Mouse (Mus musculus): ENCODE results near the gene Car5a. TPM values are rescaled to one million over a fixed set of nuclear protein-coding genes. Genes with fewer than 3 reads are reported as not detected.
A peak's percentile ranks its signal among the peaks of the same experiment; 100 is the strongest.

Car5a gene
- total and polyA plus RNA-seq, 3 experiments, result 0.16 to 0.68 (median 0.57) TPM

GRCm38 (mm10) chr8:121877828-121878480 is 66.8 kb downstream of the Car5a start:
- H3K4me1 ChIP-seq (ENCODE audit: insufficient read depth, low read depth, low read length), result peaks cover 28% of the 10 kb centered on the region
- no peak for ATAC-seq (ENCODE audit: extremely low read depth, insufficient number of reproducible peaks, low FRiP score, poor library complexity, severe bottlenecking)

GRCm38 (mm10) chr8:121877212-121877611 is 67.5 kb downstream of the Car5a start:
- no peak for DNase-seq (ENCODE audit: low spot score)
- Histone ChIP-seq H3K4me3 (ENCODE audit: low read depth, low read length) (no peak overlapping the region), H3K27me3 (ENCODE audit: insufficient read depth, low read length) (peaks cover 15% of the 10 kb centered on the region), H3K36me3 (replicated peaks) (peaks cover 49% of the 10 kb centered on the region), H3K9me3 (replicated peaks) (no peaks in the 10 kb centered on the region), H3K4me1 (ENCODE audit: insufficient read depth, low read depth, low read length) (peaks cover 35% of the 10 kb centered on the region)
- ATAC-seq (ENCODE audit: extremely low read depth, insufficient number of reproducible peaks, low FRiP score, poor library complexity, severe bottlenecking), result no peak
- TF ChIP-seq CTCF (IDR thresholded peaks at IDR 0.05; ENCODE audit: low read depth, low read length), result no peak
- TF ChIP-seq TAL1 (conservative IDR thresholded peaks at IDR 0.05; ENCODE audit: low read depth, low read length), result no peak
- no peak for TF ChIP-seq GATA2 (IDR thresholded peaks at IDR 0.05; ENCODE audit: borderline replicate concordance, low read depth, low read length)
- no peak for TF ChIP-seq POLR2AphosphoS5 (IDR thresholded peaks at IDR 0.05; ENCODE audit: insufficient replicate concordance, low read depth, low read length)
- TF ChIP-seq GATA1 (IDR thresholded peaks at IDR 0.05; ENCODE audit: borderline replicate concordance, low read length), result no peak

More at GRCm38 (mm10) chr8:121877828-121878480, 66.8 kb downstream of the Car5a start:
- TF ChIP-seq GATA2 (IDR thresholded peaks at IDR 0.05; ENCODE audit: borderline replicate concordance, low read depth, low read length) (no peak), CTCF (IDR thresholded peaks at IDR 0.05; ENCODE audit: low read depth, low read length) (no peak), TAL1 (conservative IDR thresholded peaks at IDR 0.05; ENCODE audit: low read depth, low read length) (no peak), GATA1 (IDR thresholded peaks at IDR 0.05; ENCODE audit: borderline replicate concordance, low read length) (no peak), POLR2AphosphoS5 (IDR thresholded peaks at IDR 0.05; ENCODE audit: insufficient replicate concordance, low read depth, low read length) (no peak)
- peaks cover 8% of the 10 kb centered on the region; the same call in 1 of the 2 replicates for H3K27me3 ChIP-seq (ENCODE audit: insufficient read depth, low read length)
- H3K36me3 ChIP-seq (replicated peaks), result peaks cover 57% of the 10 kb centered on the region
- H3K4me3 ChIP-seq (ENCODE audit: low read depth, low read length), result no peak overlapping the region
- H3K9me3 ChIP-seq (replicated peaks), result no peaks in the 10 kb centered on the region
- no peak for DNase-seq (ENCODE audit: low spot score)

GRCm38 (mm10) chr8:121875517-121875916 is 69.2 kb downstream of the Car5a start:
- DNase-seq (ENCODE audit: low spot score), result no peak

GRCm38 (mm10) chr8:121875045-121875444 is 69.7 kb downstream of the Car5a start:
- DNase-seq (ENCODE audit: low spot score) (no peak), ATAC-seq (ENCODE audit: extremely low read depth, insufficient number of reproducible peaks, low FRiP score, poor library complexity, severe bottlenecking) (no peak)
- H3K4me3 ChIP-seq (ENCODE audit: low read depth, low read length), result no peak overlapping the region
- H3K9me3 ChIP-seq (replicated peaks), result no peaks in the 10 kb centered on the region
- TF ChIP-seq TAL1 (conservative IDR thresholded peaks at IDR 0.05; ENCODE audit: low read depth, low read length) (no peak), POLR2AphosphoS5 (IDR thresholded peaks at IDR 0.05; ENCODE audit: insufficient replicate concordance, low read depth, low read length) (no peak), GATA1 (IDR thresholded peaks at IDR 0.05; ENCODE audit: borderline replicate concordance, low read length) (no peak), CTCF (IDR thresholded peaks at IDR 0.05; ENCODE audit: low read depth, low read length) (no peak), GATA2 (IDR thresholded peaks at IDR 0.05; ENCODE audit: borderline replicate concordance, low read depth, low read length) (no peak)
- peaks cover 28% of the 10 kb centered on the region for H3K36me3 ChIP-seq (replicated peaks)
- H3K4me1 ChIP-seq (ENCODE audit: insufficient read depth, low read depth, low read length), result peaks cover 30% of the 10 kb centered on the region
- H3K27me3 ChIP-seq (ENCODE audit: insufficient read depth, low read length), result peaks cover 36% of the 10 kb centered on the region

More at GRCm38 (mm10) chr8:121875517-121875916, 69.2 kb downstream of the Car5a start:
- Histone ChIP-seq H3K9me3 (replicated peaks) (no peaks in the 10 kb centered on the region), H3K4me1 (ENCODE audit: insufficient read depth, low read depth, low read length) (peaks cover 34% of the 10 kb centered on the region), H3K27me3 (ENCODE audit: insufficient read depth, low read length) (peaks cover 32% of the 10 kb centered on the region), H3K36me3 (replicated peaks) (peaks cover 32% of the 10 kb centered on the region), H3K4me3 (ENCODE audit: low read depth, low read length) (no peak overlapping the region)
- no peak for ATAC-seq (ENCODE audit: extremely low read depth, insufficient number of reproducible peaks, low FRiP score, poor library complexity, severe bottlenecking)
- TF ChIP-seq TAL1 (conservative IDR thresholded peaks at IDR 0.05; ENCODE audit: low read depth, low read length), result no peak
- no peak for TF ChIP-seq POLR2AphosphoS5 (IDR thresholded peaks at IDR 0.05; ENCODE audit: insufficient replicate concordance, low read depth, low read length)
- TF ChIP-seq GATA2 (IDR thresholded peaks at IDR 0.05; ENCODE audit: borderline replicate concordance, low read depth, low read length), result no peak
- TF ChIP-seq CTCF (IDR thresholded peaks at IDR 0.05; ENCODE audit: low read depth, low read length), result no peak
- no peak for TF ChIP-seq GATA1 (IDR thresholded peaks at IDR 0.05; ENCODE audit: borderline replicate concordance, low read length)

DNA sequence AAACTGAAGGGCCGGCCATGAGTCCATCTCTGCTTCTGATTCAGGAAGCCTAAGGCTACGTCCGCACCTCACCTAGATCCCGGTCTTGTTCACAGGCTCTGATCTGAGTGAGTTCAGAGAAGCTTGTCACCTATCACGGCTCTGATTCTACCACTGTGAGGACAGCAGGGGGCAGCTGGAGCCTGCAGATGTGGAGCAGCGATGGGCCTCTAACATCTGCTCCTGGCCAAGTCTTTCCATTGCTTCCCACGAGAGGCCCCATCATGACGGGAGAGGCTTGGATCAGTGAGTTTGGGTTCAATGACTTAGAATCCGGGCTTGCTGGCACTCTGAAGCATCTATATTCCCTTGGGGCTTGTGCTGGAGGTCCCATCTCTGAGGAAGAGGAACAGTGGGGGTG is 70.7 kb downstream of the Car5a start:
- TF ChIP-seq CTCF (IDR thresholded peaks at IDR 0.05; ENCODE audit: low read depth, low read length) (no peak), GATA1 (IDR thresholded peaks at IDR 0.05; ENCODE audit: borderline replicate concordance, low read length) (no peak), TAL1 (conservative IDR thresholded peaks at IDR 0.05; ENCODE audit: low read depth, low read length) (no peak), GATA2 (IDR thresholded peaks at IDR 0.05; ENCODE audit: borderline replicate concordance, low read depth, low read length) (no peak), POLR2AphosphoS5 (IDR thresholded peaks at IDR 0.05; ENCODE audit: insufficient replicate concordance, low read depth, low read length) (no peak)
- peak; percentile 54 for DNase-seq (ENCODE audit: low spot score)
- ATAC-seq (ENCODE audit: extremely low read depth, insufficient number of reproducible peaks, low FRiP score, poor library complexity, severe bottlenecking), result no peak
- peaks cover 18% of the 10 kb centered on the region for H3K36me3 ChIP-seq (replicated peaks)
- H3K4me1 ChIP-seq (ENCODE audit: insufficient read depth, low read depth, low read length), result peaks cover 27% of the 10 kb centered on the region
- peaks cover 42% of the 10 kb centered on the region for H3K27me3 ChIP-seq (ENCODE audit: insufficient read depth, low read length)
- H3K9me3 ChIP-seq (replicated peaks), result no peaks in the 10 kb centered on the region
- H3K4me3 ChIP-seq (ENCODE audit: low read depth, low read length), result no peak overlapping the region

DNA sequence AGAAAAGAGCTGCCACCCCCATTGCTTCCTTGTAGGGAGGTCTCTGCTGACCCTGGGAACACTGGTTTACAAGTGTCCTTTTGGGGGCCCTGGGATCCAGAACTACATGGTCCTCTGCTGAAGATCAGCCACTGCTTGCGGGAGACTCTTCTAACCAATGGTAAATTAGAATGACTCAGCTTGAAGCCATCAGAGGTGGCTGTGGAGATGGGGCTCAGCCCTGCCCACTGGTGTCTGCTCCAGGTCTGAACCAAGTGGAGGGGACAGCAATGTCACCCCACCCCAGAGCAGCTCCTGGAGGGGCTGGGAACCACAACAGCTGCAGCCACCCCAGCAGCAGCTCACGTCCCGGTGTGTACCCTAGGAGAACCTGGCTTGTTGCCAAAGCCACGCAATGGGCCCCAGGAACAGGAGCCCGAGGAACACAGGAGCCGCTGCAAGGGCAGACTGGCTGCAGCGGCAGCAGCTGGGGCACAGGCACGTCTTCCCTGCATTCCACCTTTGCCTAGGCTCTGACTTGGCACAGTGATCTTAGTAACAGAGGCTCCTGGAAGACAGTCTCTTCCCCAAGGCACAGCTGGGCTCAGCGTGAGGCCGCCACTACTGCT is 72.8 kb downstream of the Car5a start:
- peak; percentile 19; the same call in 1 of the 2 replicates for ATAC-seq (ENCODE audit: extremely low read depth, insufficient number of reproducible peaks, low FRiP score, poor library complexity, severe bottlenecking)
- peaks cover 26% of the 10 kb centered on the region for H3K4me1 ChIP-seq (ENCODE audit: insufficient read depth, low read depth, low read length)
- peak; percentile 42 for DNase-seq (ENCODE audit: low spot score)
- H3K36me3 ChIP-seq (replicated peaks), result peaks cover 1% of the 10 kb centered on the region
- no peaks in the 10 kb centered on the region for H3K9me3 ChIP-seq (replicated peaks)
- H3K4me3 ChIP-seq (ENCODE audit: low read depth, low read length), result no peak overlapping the region
- peaks cover 50% of the 10 kb centered on the region for H3K27me3 ChIP-seq (ENCODE audit: insufficient read depth, low read length)
- TF ChIP-seq POLR2AphosphoS5 (IDR thresholded peaks at IDR 0.05; ENCODE audit: insufficient replicate concordance, low read depth, low read length) (no peak), CTCF (IDR thresholded peaks at IDR 0.05; ENCODE audit: low read depth, low read length) (no peak), TAL1 (conservative IDR thresholded peaks at IDR 0.05; ENCODE audit: low read depth, low read length) (no peak), GATA2 (IDR thresholded peaks at IDR 0.05; ENCODE audit: borderline replicate concordance, low read depth, low read length) (no peak), GATA1 (IDR thresholded peaks at IDR 0.05; ENCODE audit: borderline replicate concordance, low read length) (no peak)
